Mouse (Mus musculus) midbrain, embryonic 11.5 days (tissue): ENCODE measurements at regions not wholly inside any gene's neighbourhood (a gene's known extent, or its start where the extent isn't known, plus 50 kb on each side); places are given as distances from the start of the nearest gene placed in this dataset.

Source experiments
- ATAC-seq: fragments of 200-750 bp; cut with Nextera tagmentation; 2 replicates; pipeline ENCODE4 v1.8.0; 2017; ENCODE audit warnings: moderate TSS enrichment, moderate library complexity; ENCODE audit not compliant: low FRiP score
- DNase-seq: peaks from one replicate; pipeline ENCODE4 v3.0.0; 2015; ENCODE audit warnings: low spot score; ENCODE audit errors: missing footprints
- H3K27ac ChIP-seq: fragments of 300-500 bp; sonication (generic); 2 replicates; pipeline ENCODE4 v1.5.1; 2014; ENCODE audit warnings: low read depth, low read length
- H3K27me3 ChIP-seq: fragments of 300-500 bp; sonication (generic); 2 replicates; pipeline ENCODE4 v1.6.1; 2014; ENCODE audit warnings: mild to moderate bottlenecking, low read length, moderate library complexity, mixed read lengths; ENCODE audit not compliant: control insufficient read depth, insufficient read depth
- H3K36me3 ChIP-seq: fragments of 300-500 bp; sonication (generic); 2 replicates; pipeline ENCODE4 v1.6.1; 2014; ENCODE audit warnings: mild to moderate bottlenecking, low read length, moderate library complexity, mixed read lengths; ENCODE audit not compliant: control insufficient read depth, insufficient read depth
- H3K4me1 ChIP-seq: fragments of 300-500 bp; sonication (generic); 2 replicates; pipeline ENCODE4 v1.6.1; 2014; ENCODE audit warnings: low read length; ENCODE audit not compliant: control insufficient read depth, insufficient read depth
- H3K4me2 ChIP-seq: fragments of 300-500 bp; sonication (generic); 2 replicates; pipeline ENCODE4 v1.6.1; 2014; ENCODE audit warnings: mild to moderate bottlenecking, moderate library complexity
- H3K4me3 ChIP-seq: fragments of 300-500 bp; sonication (generic); 2 replicates; pipeline ENCODE4 v1.5.1; 2014; ENCODE audit warnings: low read depth, low read length
- H3K9ac ChIP-seq: fragments of 300-500 bp; sonication (generic); 2 replicates; pipeline ENCODE4 v1.6.1; 2014; ENCODE audit warnings: low read length
- H3K9me3 ChIP-seq: fragments of 300-500 bp; sonication (generic); 2 replicates; pipeline ENCODE4 v1.6.1; 2016; ENCODE audit warnings: low read length; ENCODE audit not compliant: control insufficient read depth
- WGBS: fragments of 180-500 bp; shearing (Covaris S2); extraction: QIAGEN DNeasy Blood & Tissue Kit; methylation state at CpG from one replicate; pipeline ENCODE4 v1.1.7; 2014; 5-methylcytosine and 5-hydroxymethylcytosine counted together

GRCm38 (mm10) chr14:109928977-109929376 lies 826.0 kb downstream of the Slitrk6 start:
- Histone ChIP-seq H3K36me3 (no peaks in the 10 kb centered on the region), H3K27me3 (no peaks in the 10 kb centered on the region), H3K9ac (no peak overlapping the region), H3K27ac (no peak overlapping the region), H3K4me2 (no peak overlapping the region), H3K4me1 (no peaks in the 10 kb centered on the region), H3K9me3 (no peaks in the 10 kb centered on the region), H3K4me3 (no peak overlapping the region)
- DNase-seq, result no peak
- no peak for ATAC-seq
- WGBS, result 91% methylated on average over 7 of the region's 7 CpGs

- ATAC-seq, result 0 out of 2 replicates have a peak, but pooled peaks have one; percentile 23
- WGBS, result 77% methylated on average over 2 of the region's 2 CpGs
Observed at GRCm38 (mm10) chr14:109891896-109892165, 863.1 kb downstream of the Slitrk6 start.

GRCm38 (mm10) chr14:109891151-109891895 lies 863.6 kb downstream of the Slitrk6 start:
- DNase-seq (no peak), ATAC-seq (peak; percentile 62; the same call in 1 of the 2 replicates)
- H3K27me3 ChIP-seq, result no peaks in the 10 kb centered on the region
- H3K36me3 ChIP-seq, result no peaks in the 10 kb centered on the region
- no peak overlapping the region for H3K9ac ChIP-seq
- H3K9me3 ChIP-seq, result no peaks in the 10 kb centered on the region
- no peaks in the 10 kb centered on the region for H3K4me1 ChIP-seq
- H3K27ac ChIP-seq, result no peak overlapping the region
- H3K4me3 ChIP-seq, result no peak overlapping the region
- no peak overlapping the region for H3K4me2 ChIP-seq
- 88% methylated on average over 3 of the region's 3 CpGs for WGBS

More at GRCm38 (mm10) chr14:109891896-109892165, 863.1 kb downstream of the Slitrk6 start:
- H3K9ac ChIP-seq, result no peak overlapping the region
- no peak overlapping the region for H3K4me2 ChIP-seq
- no peak for DNase-seq
- no peaks in the 10 kb centered on the region for H3K36me3 ChIP-seq
- no peak overlapping the region for H3K4me3 ChIP-seq
- no peaks in the 10 kb centered on the region for H3K4me1 ChIP-seq
- H3K9me3 ChIP-seq, result no peaks in the 10 kb centered on the region
- no peak overlapping the region for H3K27ac ChIP-seq
- H3K27me3 ChIP-seq, result no peaks in the 10 kb centered on the region

- Histone ChIP-seq H3K27ac (no peak overlapping the region), H3K4me2 (no peak overlapping the region), H3K9ac (no peak overlapping the region), H3K27me3 (no peaks in the 10 kb centered on the region), H3K9me3 (no peaks in the 10 kb centered on the region), H3K4me3 (no peak overlapping the region), H3K4me1 (no peaks in the 10 kb centered on the region), H3K36me3 (no peaks in the 10 kb centered on the region)
- WGBS, result 91% methylated on average over 1 of the region's 1 CpGs
- no peak for ATAC-seq
- no peak for DNase-seq
Observed at GRCm38 (mm10) chr14:109876950-109877663, 877.8 kb downstream of the Slitrk6 start.

GRCm38 (mm10) chr14:109874230-109874629 lies 880.7 kb downstream of the Slitrk6 start:
- ATAC-seq (peak; percentile 77), DNase-seq (peak; percentile 99)
- no peak overlapping the region for H3K4me3 ChIP-seq
- H3K9ac ChIP-seq, result no peak overlapping the region
- no peaks in the 10 kb centered on the region for H3K4me1 ChIP-seq
- H3K4me2 ChIP-seq, result no peak overlapping the region
- H3K27ac ChIP-seq, result no peak overlapping the region
- H3K9me3 ChIP-seq, result no peaks in the 10 kb centered on the region
- 11% methylated on average over 1 of the region's 1 CpGs for WGBS
- no peaks in the 10 kb centered on the region for H3K27me3 ChIP-seq
- no peaks in the 10 kb centered on the region for H3K36me3 ChIP-seq

- no peak overlapping the region for H3K4me2 ChIP-seq
- H3K27ac ChIP-seq, result no peak overlapping the region
- 54% methylated on average over 6 of the region's 6 CpGs for WGBS
- no peak overlapping the region for H3K4me3 ChIP-seq
- DNase-seq, result peak; percentile 83
- peak; percentile 79; the same call in 1 of the 2 replicates for ATAC-seq
- H3K36me3 ChIP-seq, result no peaks in the 10 kb centered on the region
- no peaks in the 10 kb centered on the region for H3K4me1 ChIP-seq
- no peak overlapping the region for H3K9ac ChIP-seq
- H3K9me3 ChIP-seq, result no peaks in the 10 kb centered on the region
- no peaks in the 10 kb centered on the region for H3K27me3 ChIP-seq
Observed at GRCm38 (mm10) chr14:109840354-109841104, 914.4 kb downstream of the Slitrk6 start.

GRCm38 (mm10) chr14:109802522-109803126 lies 888.7 kb upstream of the Slitrk1 start:
- no peaks in the 10 kb centered on the region for H3K4me1 ChIP-seq
- DNase-seq (no peak), ATAC-seq (no peak)
- H3K4me3 ChIP-seq, result no peak overlapping the region
- no peak overlapping the region for H3K27ac ChIP-seq
- no peak overlapping the region for H3K4me2 ChIP-seq
- H3K9me3 ChIP-seq, result no peaks in the 10 kb centered on the region
- 67% methylated on average over 3 of the region's 3 CpGs for WGBS
- no peaks in the 10 kb centered on the region for H3K36me3 ChIP-seq
- no peaks in the 10 kb centered on the region for H3K27me3 ChIP-seq
- no peak overlapping the region for H3K9ac ChIP-seq

- Histone ChIP-seq H3K4me2 (no peak overlapping the region), H3K27ac (no peak overlapping the region), H3K4me3 (no peak overlapping the region), H3K27me3 (no peaks in the 10 kb centered on the region), H3K36me3 (no peaks in the 10 kb centered on the region), H3K4me1 (no peaks in the 10 kb centered on the region), H3K9ac (no peak overlapping the region), H3K9me3 (no peaks in the 10 kb centered on the region)
- 73% methylated on average over 1 of the region's 1 CpGs for WGBS
- ATAC-seq, result no peak
- no peak for DNase-seq
Observed at GRCm38 (mm10) chr14:109772246-109772645, 858.3 kb upstream of the Slitrk1 start.
